Mouse (Mus musculus): ENCODE data around the gene Otud3. TPM values are rescaled to one million over a fixed set of nuclear protein-coding genes. Genes with fewer than 3 reads are reported as not detected.

Otud3 gene
- total RNA-seq (2017): 19.8 and 23.3 TPM in 2 replicates

DNA sequence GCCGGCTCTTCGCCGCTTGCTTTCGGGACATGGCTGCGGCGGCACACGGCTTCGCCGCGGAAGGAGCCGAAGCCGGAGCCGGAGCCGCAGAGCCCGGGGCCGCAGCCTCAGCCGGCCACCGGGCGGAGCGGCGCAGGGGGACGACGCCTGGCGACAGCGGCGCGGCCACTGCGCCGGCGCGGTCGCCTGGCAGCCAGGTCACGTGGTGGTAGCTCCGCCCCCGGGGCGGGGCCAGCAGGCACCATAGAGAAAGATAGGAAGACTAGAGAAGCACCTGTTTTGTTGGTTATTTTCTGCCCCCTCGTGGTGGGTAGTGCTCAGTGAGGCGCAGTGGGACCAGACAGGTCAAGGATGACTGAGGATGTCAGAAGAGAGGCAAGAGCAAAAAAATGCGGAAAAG, at the start of gene Otud3:
Gene Otud3 (minus strand): TSS at position 149 of the 400 bp plus-strand sequence.
- ATAC-seq (ENCODE audit: extremely low read depth, insufficient number of reproducible peaks, low FRiP score, poor library complexity, severe bottlenecking): peak; percentile 98

DNA sequence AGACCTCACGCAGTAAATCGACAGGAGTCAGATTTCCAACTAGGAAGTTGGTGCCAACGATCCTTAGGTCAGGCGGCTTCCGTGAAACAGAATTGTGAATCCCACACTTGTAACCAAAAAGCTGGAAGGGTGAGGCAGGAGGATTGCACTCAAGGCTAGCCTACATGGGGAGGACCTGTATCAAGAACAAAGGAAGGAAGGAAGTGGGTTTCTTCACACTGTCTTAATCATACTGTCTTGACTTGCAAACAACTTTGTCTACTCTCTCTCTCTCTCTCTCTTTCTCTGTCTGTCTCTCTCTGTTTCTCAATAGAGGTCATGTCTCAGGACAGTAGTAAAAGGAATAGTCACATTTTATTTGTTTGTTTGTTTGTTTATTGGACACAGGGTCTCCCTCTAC, 49.0 kb upstream of the Otud3 start:
- no peak for ATAC-seq (ENCODE audit: extremely low read depth, insufficient number of reproducible peaks, low FRiP score, poor library complexity, severe bottlenecking)

DNA sequence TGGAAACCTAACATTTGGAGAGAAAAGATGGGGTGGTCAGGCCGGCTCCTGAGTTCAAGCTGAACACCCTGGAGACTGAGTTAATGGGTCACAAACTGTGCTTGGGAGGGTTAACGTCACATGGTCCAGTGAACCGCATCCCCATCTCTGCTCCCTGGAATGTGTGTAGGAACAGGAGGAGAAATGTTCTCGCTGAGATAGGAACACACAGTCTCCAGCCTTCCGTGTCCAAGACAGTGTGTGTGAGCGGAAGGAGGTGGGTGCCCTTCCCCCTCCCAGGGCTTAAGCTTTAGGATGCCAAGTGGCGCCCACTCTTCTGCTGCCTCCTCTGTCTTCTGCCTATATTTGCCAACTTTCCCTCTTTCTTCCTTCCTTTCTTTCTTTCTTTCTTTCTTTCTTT, 46.2 kb upstream of the Otud3 start:
- ATAC-seq (ENCODE audit: extremely low read depth, insufficient number of reproducible peaks, low FRiP score, poor library complexity, severe bottlenecking): no peak

DNA sequence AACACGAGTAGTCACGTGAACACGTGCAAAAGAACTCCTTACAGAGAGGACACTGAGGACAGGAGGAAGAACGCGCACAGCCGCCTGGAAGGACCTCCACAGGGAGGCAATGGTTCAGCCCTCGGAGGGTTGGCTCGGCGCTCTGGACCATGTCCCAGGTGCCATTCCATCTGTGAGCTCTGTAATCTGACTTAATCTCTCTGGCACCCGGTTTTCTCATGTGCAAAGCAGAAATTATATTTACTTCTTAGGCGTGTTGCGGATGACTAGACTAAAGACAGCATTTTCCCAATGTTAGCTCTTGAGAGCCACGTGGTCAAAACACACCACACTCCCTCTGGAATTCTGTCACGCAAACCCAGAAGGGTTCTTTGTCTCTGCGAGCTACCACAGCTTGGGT, 45.4 kb upstream of the Otud3 start:
- ATAC-seq (ENCODE audit: extremely low read depth, insufficient number of reproducible peaks, low FRiP score, poor library complexity, severe bottlenecking): no peak

DNA sequence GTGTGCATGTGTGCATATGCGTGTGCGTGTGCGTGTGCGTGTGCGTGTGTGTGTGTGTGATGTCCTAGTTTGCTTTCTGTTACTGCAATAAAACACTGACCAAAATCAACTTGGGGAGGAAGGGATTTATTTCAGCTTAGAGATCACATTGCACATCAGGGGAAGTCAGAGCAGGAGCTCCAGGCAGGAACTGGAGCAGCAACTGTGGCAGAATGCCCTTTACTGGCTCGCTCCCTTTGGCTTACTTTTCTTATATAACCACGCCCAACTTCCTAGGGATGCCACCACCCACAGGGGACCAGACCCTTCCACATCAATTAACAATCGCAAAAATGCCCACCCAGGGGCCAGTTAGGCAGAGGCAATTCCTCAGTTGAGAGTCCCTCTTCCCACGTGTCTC, 44.9 kb upstream of the Otud3 start:
- no peak for ATAC-seq (ENCODE audit: extremely low read depth, insufficient number of reproducible peaks, low FRiP score, poor library complexity, severe bottlenecking)

DNA sequence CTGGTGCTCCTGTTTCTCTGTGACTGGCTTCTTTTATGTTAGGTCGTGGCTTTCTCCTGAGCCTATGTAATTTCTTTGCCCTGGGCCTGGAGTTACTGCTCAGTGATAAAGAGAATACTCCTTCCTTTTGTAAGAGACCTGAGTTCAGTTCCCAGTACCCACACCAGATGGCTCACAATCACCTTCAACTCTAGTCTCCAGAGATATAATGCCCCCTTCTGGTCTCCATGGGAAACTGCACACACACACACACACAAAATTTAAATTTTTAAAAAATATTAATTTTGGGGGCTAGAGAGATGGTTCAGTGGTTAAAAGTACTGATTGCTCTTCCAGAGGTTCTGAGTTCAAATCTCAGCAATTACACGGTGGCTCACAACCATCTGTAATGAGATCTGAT, 34.5 kb upstream of the Otud3 start:
- no peak for ATAC-seq (ENCODE audit: extremely low read depth, insufficient number of reproducible peaks, low FRiP score, poor library complexity, severe bottlenecking)

DNA sequence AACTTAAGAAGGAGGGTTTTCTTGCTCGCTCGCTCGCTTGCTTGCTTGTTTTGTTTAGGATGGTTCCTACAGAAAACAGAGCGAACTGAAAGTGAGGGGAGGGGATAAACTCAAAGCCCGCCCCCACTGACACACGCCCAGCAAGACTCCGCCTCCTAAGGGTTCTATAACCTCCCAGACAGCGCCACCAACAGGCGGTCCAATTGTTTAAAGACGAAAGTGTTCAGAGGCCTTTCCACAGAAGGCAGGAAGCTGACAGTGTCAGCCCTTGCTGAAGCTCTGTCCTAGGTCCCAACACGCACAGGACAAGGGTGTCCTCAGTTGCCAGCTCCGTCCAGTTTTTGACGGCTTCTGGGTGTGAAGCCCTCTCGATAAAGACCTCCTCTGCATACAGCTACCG, 30.0 kb upstream of the Otud3 start:
- peak; percentile 98 for ATAC-seq (ENCODE audit: extremely low read depth, insufficient number of reproducible peaks, low FRiP score, poor library complexity, severe bottlenecking)

DNA sequence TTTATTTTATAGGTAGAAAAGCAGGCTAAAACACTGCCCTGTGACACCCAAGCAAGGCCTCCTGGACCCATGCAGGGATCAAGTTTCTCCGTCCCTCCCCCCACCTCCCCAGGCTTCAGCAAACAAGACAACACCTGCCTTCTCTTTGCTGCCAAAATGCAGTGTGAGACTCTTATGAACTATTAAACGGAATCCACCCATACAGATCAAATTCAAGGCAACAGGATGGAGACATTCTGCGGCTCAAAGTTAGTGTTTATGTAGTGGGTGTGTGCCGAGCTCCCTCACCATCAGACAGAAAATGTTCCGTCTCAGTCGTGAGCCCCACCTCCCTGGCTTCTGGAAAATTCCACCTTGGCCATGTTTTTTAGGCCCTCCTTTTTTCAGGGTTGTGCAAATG, 28.2 kb upstream of the Otud3 start:
- no peak for ATAC-seq (ENCODE audit: extremely low read depth, insufficient number of reproducible peaks, low FRiP score, poor library complexity, severe bottlenecking)

DNA sequence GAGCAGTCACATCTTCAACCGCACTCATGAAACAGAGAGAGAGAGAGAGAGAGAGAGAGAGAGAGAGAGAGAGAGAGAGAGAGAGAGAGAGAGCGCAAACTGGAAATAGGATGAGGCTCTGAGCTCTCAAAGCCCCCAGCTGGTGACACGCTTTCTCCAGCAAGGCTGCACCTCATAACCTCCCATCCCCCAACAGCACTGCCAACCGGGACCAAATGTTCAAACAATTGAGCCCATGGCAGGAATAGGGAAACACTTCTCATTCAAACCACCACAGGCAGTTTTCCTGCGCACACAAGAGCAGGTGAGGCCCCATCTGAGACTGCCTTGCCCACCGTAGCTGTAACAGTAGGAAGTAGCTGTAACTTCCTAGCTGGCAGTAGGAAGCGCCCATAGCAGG, 27.7 kb upstream of the Otud3 start:
- no peak for ATAC-seq (ENCODE audit: extremely low read depth, insufficient number of reproducible peaks, low FRiP score, poor library complexity, severe bottlenecking)

DNA sequence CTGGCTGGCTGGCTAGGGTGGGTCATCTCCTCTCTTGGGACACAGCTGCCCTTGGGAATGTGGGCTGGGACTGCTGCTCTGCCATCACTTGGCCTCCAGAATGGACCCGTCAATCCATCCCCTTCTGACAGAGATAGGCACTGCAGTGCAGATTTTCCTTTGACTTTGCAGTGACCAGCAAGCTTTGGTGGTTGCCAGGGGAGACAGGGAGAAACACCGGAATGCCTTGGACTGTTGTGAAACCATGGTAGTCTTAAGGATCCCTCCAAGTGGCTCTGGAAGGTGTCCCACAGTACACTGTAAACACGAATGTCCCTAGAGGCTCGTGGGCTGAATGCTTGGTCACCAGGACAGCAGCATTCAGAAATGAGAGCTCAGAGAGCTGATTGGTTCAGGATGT, 25.7 kb upstream of the Otud3 start:
- ATAC-seq (ENCODE audit: extremely low read depth, insufficient number of reproducible peaks, low FRiP score, poor library complexity, severe bottlenecking): no peak

DNA sequence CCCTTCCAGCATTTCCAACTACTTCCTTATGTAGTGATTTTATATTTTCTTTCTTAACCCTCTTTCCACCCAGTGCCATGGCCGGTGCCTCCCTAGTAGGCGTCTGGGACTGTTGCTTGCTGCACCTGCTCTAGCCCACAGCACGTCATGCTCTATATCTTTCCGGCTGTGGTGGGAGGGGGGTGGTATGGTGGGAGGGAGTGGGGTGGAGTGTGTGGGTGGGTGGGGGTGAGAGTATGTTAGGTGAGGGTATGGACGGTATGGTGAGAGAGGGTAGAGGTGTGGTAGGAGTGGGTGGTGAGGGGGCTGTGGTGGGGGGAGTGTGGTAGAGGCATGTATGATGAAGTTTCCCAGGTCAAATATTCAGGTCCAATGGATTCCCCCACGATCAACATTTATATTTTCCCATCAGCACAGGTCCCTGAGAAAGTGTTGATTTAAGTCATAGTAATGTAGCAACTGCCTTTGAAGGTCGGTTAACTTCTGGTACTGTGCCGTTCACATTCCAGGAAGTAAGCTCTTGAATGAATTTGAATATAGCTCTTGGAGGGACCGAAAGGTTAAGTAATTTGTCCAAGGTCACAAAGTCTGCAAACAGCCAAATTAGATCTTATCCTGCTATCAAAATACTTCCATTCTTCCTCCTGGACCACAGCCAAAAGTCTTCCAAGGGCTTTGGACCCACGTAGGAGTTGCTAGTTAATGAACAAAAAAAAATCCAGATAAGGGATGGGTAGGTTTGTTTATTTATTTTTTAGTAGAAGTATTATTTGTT, 24.9 kb upstream of the Otud3 start:
- ATAC-seq (ENCODE audit: extremely low read depth, insufficient number of reproducible peaks, low FRiP score, poor library complexity, severe bottlenecking): peak; percentile 14; the same call in 1 of the 2 replicates

DNA sequence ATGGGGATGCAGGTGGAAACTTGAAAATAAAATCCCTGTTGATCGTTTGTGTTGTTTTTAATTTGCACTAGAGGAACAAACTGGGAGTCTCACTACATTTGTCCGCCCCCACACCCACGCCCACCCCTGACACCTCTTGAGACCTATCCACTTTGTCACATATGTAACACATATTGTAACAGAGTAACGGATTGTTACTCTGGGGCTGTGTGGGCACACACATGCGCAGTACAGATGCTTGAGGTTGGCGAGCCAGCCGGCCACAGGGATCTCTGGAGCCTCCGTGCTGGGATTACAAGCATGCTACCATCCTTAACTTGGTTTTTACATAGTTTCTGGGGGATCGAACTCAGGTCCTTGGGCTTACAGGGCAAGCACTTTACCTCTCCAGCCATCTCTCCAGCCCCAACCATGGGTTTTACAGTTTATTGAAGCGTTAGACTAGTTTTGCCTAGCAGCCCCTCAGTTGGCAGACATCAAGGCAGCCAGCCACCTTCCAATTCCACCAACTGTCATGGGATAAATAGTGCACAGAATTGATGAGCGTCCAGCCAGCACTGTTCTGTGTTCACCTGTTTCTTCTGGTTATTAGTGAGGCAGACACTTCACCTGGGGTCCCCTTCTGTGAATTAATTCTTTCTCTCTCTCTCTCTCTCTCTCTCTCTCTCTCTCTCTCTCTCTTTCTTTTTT, 20.9 kb upstream of the Otud3 start:
- ATAC-seq (ENCODE audit: extremely low read depth, insufficient number of reproducible peaks, low FRiP score, poor library complexity, severe bottlenecking): no peak

DNA sequence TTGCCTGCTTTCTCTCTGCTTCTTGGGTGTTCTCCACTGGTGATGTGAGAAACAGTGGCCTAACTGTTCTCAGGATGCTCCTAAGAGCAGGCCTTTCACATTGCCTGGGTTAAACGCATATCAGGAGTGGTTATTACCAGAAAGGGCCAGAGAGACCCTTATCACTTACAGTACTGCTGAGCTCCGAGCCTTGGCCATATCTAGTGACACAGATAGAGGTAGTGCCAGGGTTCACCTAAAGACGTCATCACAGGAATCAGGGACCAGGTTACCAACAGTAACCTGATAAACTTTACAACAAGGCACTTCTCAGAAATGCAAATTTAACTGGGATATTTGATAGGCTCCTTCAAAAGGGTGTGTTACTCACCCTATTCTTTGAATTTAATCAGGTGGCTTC, 20.1 kb upstream of the Otud3 start:
- no peak for ATAC-seq (ENCODE audit: extremely low read depth, insufficient number of reproducible peaks, low FRiP score, poor library complexity, severe bottlenecking)

DNA sequence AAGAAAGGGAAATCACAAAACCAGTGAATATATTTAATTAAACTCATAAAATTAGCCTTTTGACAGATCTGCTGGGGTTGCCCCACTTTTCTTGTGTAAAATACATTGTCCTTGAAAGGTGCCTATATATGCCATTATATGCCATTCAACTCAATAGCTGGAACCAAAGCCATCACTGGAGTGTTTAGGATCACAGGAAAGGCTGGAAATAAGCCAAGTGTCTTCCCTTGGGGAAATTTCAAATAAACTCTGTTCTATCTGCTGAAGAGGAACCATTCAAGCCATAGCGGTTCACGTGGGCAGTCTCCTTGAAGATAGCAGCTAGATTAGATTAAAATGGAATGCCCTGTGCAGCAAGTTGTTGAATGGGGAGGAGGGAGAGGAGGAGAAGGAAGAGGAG, 11.8 kb upstream of the Otud3 start:
- ATAC-seq (ENCODE audit: extremely low read depth, insufficient number of reproducible peaks, low FRiP score, poor library complexity, severe bottlenecking): no peak

DNA sequence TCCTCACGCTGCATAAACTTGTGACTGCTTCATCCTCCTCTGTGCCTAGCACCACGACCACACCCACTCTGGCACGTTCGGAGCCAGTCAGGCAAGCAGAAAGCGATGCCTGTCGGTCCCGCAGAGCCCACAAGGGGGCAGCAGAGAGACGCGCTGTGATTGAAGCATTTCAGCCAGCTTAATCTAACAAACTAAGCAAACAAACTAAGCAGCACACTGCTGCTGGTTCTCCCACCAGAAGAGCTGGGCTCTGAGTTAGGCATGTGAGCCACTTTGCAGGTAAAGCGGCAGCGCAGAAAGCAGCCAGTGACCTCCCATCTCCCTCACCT, 8.3 kb upstream of the Otud3 start:
- ATAC-seq (ENCODE audit: extremely low read depth, insufficient number of reproducible peaks, low FRiP score, poor library complexity, severe bottlenecking): peak; percentile 96

DNA sequence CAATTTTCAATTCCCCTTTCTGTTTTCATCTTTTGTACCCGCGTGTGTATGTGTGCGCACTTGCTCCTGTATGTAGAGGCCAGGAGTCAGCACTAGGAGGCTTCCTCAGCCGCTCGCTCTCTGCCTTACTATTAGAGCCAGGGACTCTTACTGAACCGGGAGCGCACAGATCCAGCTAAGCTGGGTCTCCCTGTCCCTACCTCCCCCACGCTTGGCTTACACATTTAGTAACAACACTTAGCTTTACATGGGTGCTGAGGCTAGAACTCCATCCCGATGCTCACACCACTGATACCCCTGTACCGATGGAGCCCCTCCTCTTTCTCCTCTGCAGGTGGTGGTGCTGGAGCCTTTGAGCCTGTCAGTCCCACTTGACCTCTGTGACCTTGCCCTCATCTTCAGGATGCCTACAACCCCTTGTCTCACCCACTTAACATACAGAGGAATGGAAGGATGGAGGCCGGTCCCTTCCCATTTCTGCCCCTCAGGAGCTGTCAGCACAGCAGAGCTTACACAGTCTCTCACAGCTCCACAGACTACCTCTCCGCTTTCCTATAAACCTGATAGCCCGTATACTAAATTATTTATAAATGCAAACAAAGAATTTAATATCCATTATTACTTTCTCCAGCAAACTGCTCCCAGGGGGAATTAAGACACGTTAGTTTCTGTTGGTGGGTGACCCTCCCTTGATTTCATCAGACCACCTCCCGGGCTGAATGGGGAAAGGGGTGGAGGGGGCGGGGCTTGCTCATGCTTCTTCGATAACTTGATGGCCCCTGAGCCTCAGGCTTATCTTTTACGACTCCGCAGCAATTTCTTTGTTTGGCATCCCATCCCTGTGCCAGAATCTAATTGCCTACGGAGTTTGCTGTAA, 7.7 kb upstream of the Otud3 start:
- ATAC-seq (ENCODE audit: extremely low read depth, insufficient number of reproducible peaks, low FRiP score, poor library complexity, severe bottlenecking): no peak

DNA sequence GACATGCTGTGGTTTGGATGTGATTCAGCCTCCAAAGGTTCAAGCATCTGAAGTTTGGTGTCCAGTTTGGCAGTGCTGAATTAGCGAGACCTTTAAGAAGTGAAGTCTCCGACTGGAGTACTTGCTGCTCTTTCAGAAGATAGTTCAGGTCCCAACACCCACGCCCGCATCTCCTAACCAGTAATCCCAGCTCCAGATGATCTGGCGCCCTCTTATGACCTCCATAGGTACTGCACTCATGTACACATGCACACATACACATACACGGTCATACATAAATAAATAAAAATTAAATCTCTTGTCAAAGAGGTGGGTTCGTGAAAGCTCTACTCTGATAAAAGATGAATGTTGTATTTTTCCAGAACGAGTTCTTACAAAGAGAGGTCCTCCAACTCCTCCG, 3.5 kb upstream of the Otud3 start:
- no peak for ATAC-seq (ENCODE audit: extremely low read depth, insufficient number of reproducible peaks, low FRiP score, poor library complexity, severe bottlenecking)

DNA sequence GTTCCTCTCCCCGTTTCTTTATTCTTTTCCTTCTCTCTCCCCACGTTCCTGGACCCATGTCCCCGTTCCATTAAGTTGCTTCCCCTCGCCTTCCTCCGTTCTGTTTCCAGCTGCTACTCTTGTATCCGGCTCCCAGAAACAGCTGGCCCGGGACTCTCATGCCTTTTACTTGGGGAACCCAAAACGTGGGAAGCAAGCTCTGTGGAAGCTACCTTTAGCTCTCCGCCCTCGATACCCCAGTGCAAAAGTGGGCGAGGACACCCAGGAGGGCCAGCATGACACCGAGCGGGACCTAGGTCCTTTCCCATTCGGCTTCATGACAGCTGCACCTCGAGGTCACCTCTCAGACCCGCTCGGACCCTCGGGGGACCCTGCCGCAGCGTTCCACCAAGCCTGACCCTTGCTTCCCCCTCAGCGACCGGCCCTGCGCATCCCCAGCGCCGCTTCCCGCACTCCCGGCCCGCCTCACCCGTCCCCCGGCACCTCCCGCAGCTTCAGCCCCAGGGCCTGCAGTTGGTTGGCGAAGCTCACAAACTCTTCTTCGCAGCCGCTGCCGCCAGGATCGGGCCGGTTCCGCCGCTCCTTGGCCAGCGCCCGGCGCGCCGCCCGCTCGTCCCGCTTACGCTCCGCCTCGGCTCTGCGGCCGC, 481 bp downstream of the Otud3 start:
- ATAC-seq (ENCODE audit: extremely low read depth, insufficient number of reproducible peaks, low FRiP score, poor library complexity, severe bottlenecking): no peak

DNA sequence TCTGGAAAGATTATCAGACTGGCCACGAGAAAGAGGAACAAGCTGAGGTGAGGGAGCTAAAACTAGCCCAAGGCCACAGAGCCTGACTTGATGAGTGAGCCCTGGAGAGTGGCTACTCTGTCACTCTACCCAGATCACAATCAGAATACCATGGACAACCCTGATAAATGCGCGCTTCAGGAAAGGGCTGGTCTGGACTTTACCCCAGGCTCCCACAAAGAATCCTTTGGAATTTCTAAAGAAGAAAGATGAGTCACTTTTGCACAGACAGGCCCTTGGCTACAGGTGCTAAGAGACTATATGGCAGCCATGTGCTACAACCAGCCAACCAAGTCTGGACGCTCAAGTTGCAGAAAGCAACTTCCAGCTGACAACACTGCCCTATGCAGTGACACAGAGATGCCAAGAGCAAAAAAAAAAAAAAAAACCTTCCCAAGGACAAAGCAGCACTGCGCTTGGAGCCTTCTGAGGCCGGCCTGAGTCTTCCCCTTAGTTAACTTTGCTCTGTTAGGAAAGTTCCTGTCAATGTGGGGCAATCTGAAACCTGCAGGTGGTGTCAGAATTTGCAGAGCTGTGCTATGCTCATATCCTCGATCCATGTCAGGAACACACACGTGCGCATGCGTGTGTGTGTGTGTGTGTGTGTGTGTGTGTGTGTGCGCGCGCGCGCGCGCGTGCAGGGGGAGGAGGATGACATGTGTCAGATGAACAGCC, 8.0 kb downstream of the Otud3 start:
- no peak for ATAC-seq (ENCODE audit: extremely low read depth, insufficient number of reproducible peaks, low FRiP score, poor library complexity, severe bottlenecking)

Data from neutrophil, adult 5-6 weeks (primary cell).